Mouse (Mus musculus) kidney, adult 2 months (tissue): ENCODE measurements around the gene Ank.

ENCODE experiments used
- CTCF ChIP-seq: fragments of 200-500 bp; conservative IDR thresholded peaks from 2 replicates; pipeline ENCODE4 v1.5.1; 2011; ENCODE audit warnings: low read depth, mild to moderate bottlenecking, control low read depth, low read length, moderate library complexity, mixed read lengths; ENCODE audit not compliant: insufficient read depth, insufficient read length
- POLR2A ChIP-seq: fragments of 200-500 bp; IDR thresholded peaks from one replicate; pipeline ENCODE4 v1.6.1; 2011; ENCODE audit warnings: low read depth, low read length, control low read depth

- no peak for TF ChIP-seq POLR2A
- no peak for TF ChIP-seq CTCF
Measured at GRCm38 (mm10) chr15:27598786-27599385, 132.4 kb downstream of the Ank start.
